Mouse (Mus musculus) liver, adult 2 months (tissue): Measurements from ENCODE around the gene Rtel1. TPM values are rescaled to one million over a fixed set of nuclear protein-coding genes. Genes with fewer than 3 reads are reported as not detected.

ENCODE experiments used
- DNase-seq: peaks from one replicate; pipeline ENCODE4 v3.0.0-alpha.2; 2011; ENCODE audit warnings: low read depth, low spot score; ENCODE audit errors: extremely low read depth
- H3K27ac ChIP-seq: fragments of 200-500 bp; replicated peaks from 2 replicates; pipeline ENCODE4 v1.5.1; 2012; ENCODE audit warnings: low read depth, mild to moderate bottlenecking, control low read depth, inconsistent platforms, low read length; ENCODE audit not compliant: insufficient read depth
- H3K27me3 ChIP-seq: fragments of 200-500 bp; 2 replicates; pipeline ENCODE4 v1.6.1; 2012; ENCODE audit warnings: mild to moderate bottlenecking, moderate library complexity, low read length, inconsistent platforms; ENCODE audit not compliant: control insufficient read depth, insufficient read depth
- H3K36me3 ChIP-seq: fragments of 200-500 bp; 2 replicates; pipeline ENCODE4 v1.6.1; 2012; ENCODE audit warnings: low read length, inconsistent platforms; ENCODE audit not compliant: control insufficient read depth, insufficient read depth
- H3K4me1 ChIP-seq: fragments of 200-500 bp; 2 replicates; pipeline ENCODE4 v1.6.1; 2011; ENCODE audit warnings: low read length; ENCODE audit not compliant: control insufficient read depth, insufficient read depth
- H3K4me3 ChIP-seq: fragments of 200-500 bp; 2 replicates; pipeline ENCODE4 v1.5.1; 2011; ENCODE audit warnings: low read depth, mild to moderate bottlenecking, control low read depth, low read length, moderate library complexity; ENCODE audit not compliant: insufficient read depth
- H3K79me2 ChIP-seq: fragments of 200-500 bp; 2 replicates; pipeline ENCODE4 v1.6.1; 2012; ENCODE audit warnings: inconsistent platforms, mild to moderate bottlenecking, low read length, moderate library complexity; ENCODE audit not compliant: control insufficient read depth, insufficient read depth
- H3K9ac ChIP-seq: fragments of 200-500 bp; 2 replicates; pipeline ENCODE4 v1.6.1; 2012; ENCODE audit warnings: low read depth, mild to moderate bottlenecking, control low read depth, inconsistent platforms, low read length
- CTCF ChIP-seq: fragments of 200-500 bp; IDR thresholded peaks from 2 replicates; pipeline ENCODE4 v1.5.1; 2011; ENCODE audit warnings: low read depth, low read length, control low read depth
- POLR2A ChIP-seq: fragments of 200-500 bp; IDR thresholded peaks from 2 replicates; pipeline ENCODE4 v1.6.1; 2011; ENCODE audit warnings: low read length, control low read depth; ENCODE audit not compliant: insufficient read depth; ENCODE audit errors: extremely low read depth
- WGBS: fragments of 180-500 bp; shearing (Covaris S2); methylation state at CpG from one replicate; pipeline ENCODE4 v1.1.7; 2018; 5-methylcytosine and 5-hydroxymethylcytosine counted together
- polyA plus RNA-seq: library from polyadenylated mRNA; depleted of rRNA; stranded (reverse); fragments of >200 nt; gene quantifications from 2 replicates; pipeline ENCODE4 v1.2.3, GENCODE M21; 2012
- total RNA-seq: library from RNA; depleted of rRNA; stranded (reverse); fragments of >200 nt; gene quantifications from 2 replicates; pipeline ENCODE4 v1.2.3, GENCODE M21; 2014

Rtel1 gene
- total and polyA plus RNA-seq, 2 experiments, result 13.5 to 17.5 TPM

GRCm38 (mm10) chr2:181290937-181291336 lies 28.6 kb upstream of the Rtel1 start:
- H3K27me3 ChIP-seq, result no peaks in the 10 kb centered on the region
- no peak overlapping the region for H3K27ac ChIP-seq
- no peak for DNase-seq
- no peak overlapping the region for H3K9ac ChIP-seq
- no peaks in the 10 kb centered on the region for H3K36me3 ChIP-seq
- H3K79me2 ChIP-seq, result peaks cover 15% of the 10 kb centered on the region; the same call in 1 of the 2 replicates
- TF ChIP-seq POLR2A (no peak), CTCF (no peak)
- 80% methylated on average over 1 of the region's 1 CpGs for WGBS
- peaks cover 11% of the 10 kb centered on the region for H3K4me1 ChIP-seq
- no peak overlapping the region for H3K4me3 ChIP-seq

GRCm38 (mm10) chr2:181302041-181302440 lies 17.5 kb upstream of the Rtel1 start:
- H3K4me3 ChIP-seq, result no peak overlapping the region
- H3K4me1 ChIP-seq, result no peaks in the 10 kb centered on the region
- peak; percentile 24; the same call in 1 of the 2 replicates for TF ChIP-seq CTCF
- no peak for TF ChIP-seq POLR2A
- WGBS, result 47% methylated on average over 3 of the region's 3 CpGs
- no peak overlapping the region for H3K27ac ChIP-seq
- no peak overlapping the region for H3K9ac ChIP-seq
- DNase-seq, result peak; percentile 34
- H3K27me3 ChIP-seq, result no peaks in the 10 kb centered on the region
- H3K79me2 ChIP-seq, result no peaks in the 10 kb centered on the region
- H3K36me3 ChIP-seq, result peaks cover 2% of the 10 kb centered on the region; the same call in 1 of the 2 replicates

GRCm38 (mm10) chr2:181304944-181305343 lies 14.6 kb upstream of the Rtel1 start:
- Histone ChIP-seq H3K27ac (no peak overlapping the region), H3K4me1 (no peaks in the 10 kb centered on the region), H3K27me3 (no peaks in the 10 kb centered on the region), H3K4me3 (no peak overlapping the region), H3K9ac (no peak overlapping the region), H3K79me2 (no peaks in the 10 kb centered on the region), H3K36me3 (0 out of 2 replicates have a peak, but pooled peaks cover 2% of the 10 kb centered on the region)
- TF ChIP-seq CTCF (no peak), POLR2A (no peak)
- WGBS, result 73% methylated on average over 1 of the region's 1 CpGs
- no peak for DNase-seq

- Histone ChIP-seq H3K9ac (no peak overlapping the region), H3K4me1 (no peaks in the 10 kb centered on the region), H3K79me2 (no peaks in the 10 kb centered on the region), H3K27me3 (no peaks in the 10 kb centered on the region), H3K36me3 (no peaks in the 10 kb centered on the region), H3K4me3 (no peak overlapping the region), H3K27ac (no peak overlapping the region)
- 26% methylated on average over 30 of the region's 30 CpGs for WGBS
- no peak for DNase-seq
- TF ChIP-seq CTCF (peak; percentile 41), POLR2A (no peak)
Measured at GRCm38 (mm10) chr2:181307144-181307804, 12.3 kb upstream of the Rtel1 start.

GRCm38 (mm10) chr2:181312435-181312834 lies 7.1 kb upstream of the Rtel1 start:
- Histone ChIP-seq H3K27ac (no peak overlapping the region), H3K79me2 (no peaks in the 10 kb centered on the region), H3K36me3 (no peaks in the 10 kb centered on the region), H3K4me1 (peaks cover 3% of the 10 kb centered on the region; the same call in 1 of the 2 replicates), H3K9ac (no peak overlapping the region), H3K27me3 (peaks cover 14% of the 10 kb centered on the region), H3K4me3 (no peak overlapping the region)
- 81% methylated on average over 3 of the region's 3 CpGs for WGBS
- DNase-seq, result no peak
- TF ChIP-seq CTCF (no peak), POLR2A (no peak)

GRCm38 (mm10) chr2:181313006-181313343 lies 6.6 kb upstream of the Rtel1 start:
- TF ChIP-seq CTCF (no peak), POLR2A (no peak)
- Histone ChIP-seq H3K36me3 (no peaks in the 10 kb centered on the region), H3K4me3 (no peak overlapping the region), H3K79me2 (no peaks in the 10 kb centered on the region), H3K9ac (no peak overlapping the region), H3K4me1 (peaks cover 3% of the 10 kb centered on the region; the same call in 1 of the 2 replicates), H3K27me3 (peaks cover 14% of the 10 kb centered on the region), H3K27ac (no peak overlapping the region)
- DNase-seq, result no peak
- 30% methylated on average over 5 of the region's 5 CpGs for WGBS
